8 mouse cellular contexts compared by ENCODE assay signal in genomic region chr3:103789891-103790345, GRCm38 (mm10). TPM values are rescaled to one million over a fixed set of nuclear protein-coding genes. Genes with fewer than 3 reads are reported as not detected.
DNase-seq lines count a peak whose midpoint lies in the region; ATAC-seq and TF ChIP-seq lines count a peak whose summit lies in the region.

No protein-coding gene starts in this region.

- H3K27me3 ChIP-seq in kidney, adult 2 months (replicated peaks; ENCODE audit: control insufficient read depth, insufficient read depth, low read length): no peaks in the 10 kb centered on the region
- no peaks in the 10 kb centered on the region for H3K27me3 ChIP-seq in lung, embryonic 16.5 days (ENCODE audit: control insufficient read depth, insufficient read depth, low read depth, low read length)

- no peak for TF ChIP-seq POLR2A in kidney, adult 2 months (IDR thresholded peaks at IDR 0.05; ENCODE audit: low read depth, low read length)

- no peaks in the 10 kb centered on the region for H3K9me3 ChIP-seq in lung, embryonic 16.5 days (ENCODE audit: control insufficient read depth, low read length)

- peak overlapping the region; percentile 72 for H3K4me2 ChIP-seq in lung, embryonic 16.5 days (ENCODE audit: low read depth, low read length)

- peaks cover 33% of the 10 kb centered on the region for H3K4me1 ChIP-seq in kidney, adult 2 months (ENCODE audit: control insufficient read depth, insufficient read depth, low read length)
- peaks cover 20% of the 10 kb centered on the region for H3K4me1 ChIP-seq in lung, embryonic 16.5 days (replicated peaks; ENCODE audit: control insufficient read depth, insufficient read depth, low read length)

- WGBS in kidney, adult 2 months: 1% methylated on average over 14 of the region's 14 CpGs
- WGBS in lung, embryonic 16.5 days: 1% methylated on average over 14 of the region's 14 CpGs

- H3K4me3 ChIP-seq in kidney, adult 2 months (ENCODE audit: insufficient read depth, low read depth, low read length): peak overlapping the region; percentile 94
- H3K4me3 ChIP-seq in lung, embryonic 16.5 days (ENCODE audit: low read length): peak overlapping the region; percentile 94

- ATAC-seq in CD4-positive, CD25-positive, alpha-beta regulatory T cell, adult 4 months: peak; percentile 67
- peak; percentile 9; the same call in 1 of the 2 replicates for ATAC-seq in lung, embryonic 16.5 days (ENCODE audit: low read depth)

- H3K27ac ChIP-seq in kidney, adult 2 months (ENCODE audit: insufficient read depth, low read depth, low read length): peak overlapping the region; percentile 69
- peak overlapping the region; percentile 74 for H3K27ac ChIP-seq in lung, embryonic 16.5 days (ENCODE audit: low read length)

- H3K9ac ChIP-seq in lung, embryonic 16.5 days (ENCODE audit: low read length): peak overlapping the region; percentile 91

- no peak for TF ChIP-seq CTCF in kidney, adult 2 months (conservative IDR thresholded peaks at IDR 0.05; ENCODE audit: insufficient read depth, insufficient read length, low read depth, low read length)

- DNase-seq in 3T3-L1 (ENCODE audit: low read depth, low spot score): peak; percentile 71
- peak; percentile 37 to 45 for DNase-seq in cerebellum, postnatal 25 days
- peak; percentile 49 to 66 for DNase-seq in heart, adult 9 months (ENCODE audit: low spot score in 2 of 2)
- peak; percentile 67 for DNase-seq in kidney, adult 2 months
- DNase-seq in retina, postnatal 1 day: peak; percentile 39
- no peak for DNase-seq in layer of hippocampus, adult 9-11 months

- H3K36me3 ChIP-seq in kidney, adult 2 months (ENCODE audit: control insufficient read depth, insufficient read depth, low read length): no peaks in the 10 kb centered on the region
- no peaks in the 10 kb centered on the region for H3K36me3 ChIP-seq in lung, embryonic 16.5 days (ENCODE audit: control insufficient read depth, insufficient read depth, low read length)

RNA-seq across cellular contexts. Expression of gene Hipk1, which starts 1.4 kb away (rescaled TPM):
- 10 to 100 TPM; 25.6 to 29.8 TPM for polyA plus RNA-seq in CD4-positive, CD25-positive, alpha-beta regulatory T cell, adult 4 months (2017; shearing (Covaris generic))
- polyA plus RNA-seq in kidney, adult 2 months (2012; rRNA removed): 58.1 and 62.3 TPM in 2 replicates
- 12.2 and 12.3 TPM in 2 replicates for polyA plus RNA-seq in lung, embryonic 16.5 days (2015; fragmentation: Nextera tagmentation; extraction: Ambion mirVana)

RNA-seq across cellular contexts. Expression of gene Dclre1b, which starts 19.3 kb away (rescaled TPM):
- 10 to 100 TPM; 17.5 to 19.5 TPM for polyA plus RNA-seq in CD4-positive, CD25-positive, alpha-beta regulatory T cell, adult 4 months (2017; shearing (Covaris generic))
- 8.9 and 12.5 TPM in 2 replicates for polyA plus RNA-seq in kidney, adult 2 months (2012; rRNA removed)
- 23.4 and 26.3 TPM in 2 replicates for polyA plus RNA-seq in lung, embryonic 16.5 days (2015; fragmentation: Nextera tagmentation; extraction: Ambion mirVana)

RNA-seq across cellular contexts. Expression of gene Ap4b1, which starts 19.4 kb away (rescaled TPM):
- 10 to 100 TPM; 20.6 to 31.7 TPM for polyA plus RNA-seq in CD4-positive, CD25-positive, alpha-beta regulatory T cell, adult 4 months (2017; shearing (Covaris generic))
- polyA plus RNA-seq in kidney, adult 2 months (2012; rRNA removed): 13.8 and 15.7 TPM in 2 replicates
- polyA plus RNA-seq in lung, embryonic 16.5 days (2015; fragmentation: Nextera tagmentation; extraction: Ambion mirVana): 21.0 and 21.8 TPM in 2 replicates

RNA-seq across cellular contexts. Expression of gene Gm43064, which starts 19.5 kb away (rescaled TPM):
- polyA plus RNA-seq in CD4-positive, CD25-positive, alpha-beta regulatory T cell, adult 4 months (2017; shearing (Covaris generic)): under 1 TPM in 1 of 2 experiments, not detected in 1; 0.52 TPM
- 0.14 TPM in 2 replicates for polyA plus RNA-seq in kidney, adult 2 months (2012; rRNA removed)
- 0.15 and 0.52 TPM in 2 replicates for polyA plus RNA-seq in lung, embryonic 16.5 days (2015; fragmentation: Nextera tagmentation; extraction: Ambion mirVana)

RNA-seq across cellular contexts. Expression of gene Bcl2l15, which starts 42.5 kb away (rescaled TPM):
- 1 to 10 TPM; 6.2 to 8.6 TPM for polyA plus RNA-seq in CD4-positive, CD25-positive, alpha-beta regulatory T cell, adult 4 months (2017; shearing (Covaris generic))
- 0.17 TPM in 1 of 2 replicates, not detected in the other for polyA plus RNA-seq in kidney, adult 2 months (2012; rRNA removed)
- polyA plus RNA-seq in lung, embryonic 16.5 days (2015; fragmentation: Nextera tagmentation; extraction: Ambion mirVana): 0.45 TPM in 1 of 2 replicates, not detected in the other
